Mouse (Mus musculus) frontal cortex, adult 2 months (tissue): ENCODE results near the gene Cd247. TPM values are rescaled to one million over a fixed set of nuclear protein-coding genes. Genes with fewer than 3 reads are reported as not detected.

Source experiments
- DNase-seq, 2 experiments: peaks; one replicate each; pipeline ENCODE4 v3.0.0; 2022; ENCODE audit warnings: low spot score in 1 of 2; ENCODE audit errors: extremely low spot score in 1 of 2
- polyA plus RNA-seq: library from polyadenylated mRNA; depleted of rRNA; stranded (reverse); fragments of >200 nt; gene quantifications from 2 replicates; pipeline ENCODE4 v1.2.3, GENCODE M21; 2012

The Cd247 gene
- polyA plus RNA-seq, 1 experiment = 0.26 TPM

DNA sequence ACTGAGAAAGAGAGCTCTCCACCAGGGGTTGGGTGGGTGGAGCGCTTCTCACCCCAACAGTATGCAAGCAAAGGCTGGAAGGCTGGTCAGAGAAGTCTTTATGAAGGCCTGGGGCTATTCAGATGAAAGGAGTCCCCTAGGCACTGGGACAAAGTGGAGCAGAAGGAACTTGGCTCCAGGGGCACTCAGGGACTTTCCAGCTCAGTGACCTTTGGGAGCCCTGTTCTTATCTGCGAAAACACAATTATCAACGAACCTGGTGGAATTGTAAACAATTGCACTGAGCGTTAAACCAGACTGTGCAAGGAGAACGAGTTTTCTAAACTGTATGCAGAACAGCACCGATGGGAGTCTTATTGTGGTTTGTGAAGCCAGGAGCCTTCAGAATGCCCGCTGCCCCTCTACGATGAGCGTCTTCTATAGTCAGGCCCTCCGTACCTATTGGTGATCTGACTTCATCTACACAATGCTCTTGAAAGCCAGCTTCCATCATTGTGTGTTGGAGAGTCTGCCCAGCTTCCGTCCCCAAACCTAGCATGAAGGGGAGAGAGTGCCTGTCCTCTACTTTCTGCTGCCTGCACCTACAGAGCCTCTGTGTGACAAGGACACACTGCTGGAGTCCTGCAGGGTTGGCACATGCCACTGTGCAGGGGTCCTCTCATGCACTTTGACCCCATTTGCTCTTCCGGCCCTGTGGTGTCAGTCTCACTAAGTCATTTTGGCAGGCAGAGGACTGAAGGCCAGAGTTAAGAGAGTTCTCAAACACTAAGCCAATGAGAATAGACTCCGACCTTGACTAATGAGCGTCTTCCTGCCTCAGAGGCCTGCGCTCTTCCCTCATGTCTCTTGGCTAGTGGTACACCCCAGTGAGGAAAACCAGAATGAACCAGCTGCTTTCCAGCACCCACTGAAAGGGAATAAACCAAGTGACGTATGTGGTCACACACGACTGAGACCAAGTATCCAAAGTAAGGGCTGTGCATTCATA is 61.3 kb downstream of the Cd247 start:
- no peak for DNase-seq

DNA sequence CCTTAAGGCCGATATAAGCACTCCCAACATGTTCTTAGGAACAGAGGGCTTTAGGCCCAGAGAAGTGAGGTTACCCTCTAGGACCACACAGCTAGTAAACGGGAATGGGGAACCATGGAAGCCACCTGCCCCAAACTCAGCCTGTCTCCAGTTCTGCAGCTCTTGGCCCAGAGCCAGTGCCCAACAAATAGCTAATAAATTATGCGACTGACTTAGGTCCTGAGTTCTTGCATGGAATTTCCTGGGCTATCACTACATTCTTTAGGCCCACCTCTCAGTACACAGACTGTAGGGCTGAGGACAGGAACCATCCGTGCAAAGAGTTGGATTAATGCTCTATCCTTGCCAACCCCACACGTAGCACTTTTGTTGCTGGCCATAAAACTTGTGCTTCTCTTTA is 63.6 kb downstream of the Cd247 start:
- DNase-seq = no peak

DNA sequence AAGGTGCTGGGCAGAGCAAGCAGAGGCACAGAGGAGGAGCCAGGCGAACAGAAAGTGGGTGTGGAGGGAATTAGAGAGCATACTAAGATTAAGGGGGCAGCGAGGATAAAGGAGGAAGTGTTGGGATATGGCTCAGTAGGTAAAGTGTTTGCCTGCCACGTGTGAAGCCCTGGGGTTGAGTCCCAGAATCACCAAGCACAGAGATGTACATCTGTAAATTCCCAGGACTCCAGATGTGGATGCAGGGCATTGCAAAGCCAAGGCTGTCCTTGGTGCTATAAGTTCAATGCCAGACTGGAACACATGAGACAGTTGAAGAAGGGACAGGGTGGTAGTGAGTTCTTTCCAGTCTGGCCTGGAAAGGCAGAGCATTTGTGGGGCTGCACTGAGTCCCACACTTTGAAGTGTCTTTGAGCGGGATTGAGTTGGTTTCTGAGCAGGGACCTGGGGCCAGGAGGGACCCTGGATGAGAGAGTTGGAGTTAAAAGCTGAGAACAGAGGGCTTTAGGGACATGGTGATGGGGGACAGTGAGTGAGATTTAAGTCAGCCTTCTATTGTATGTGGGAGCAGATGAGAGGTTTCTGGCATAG is 64.7 kb downstream of the Cd247 start:
- DNase-seq = no peak

DNA sequence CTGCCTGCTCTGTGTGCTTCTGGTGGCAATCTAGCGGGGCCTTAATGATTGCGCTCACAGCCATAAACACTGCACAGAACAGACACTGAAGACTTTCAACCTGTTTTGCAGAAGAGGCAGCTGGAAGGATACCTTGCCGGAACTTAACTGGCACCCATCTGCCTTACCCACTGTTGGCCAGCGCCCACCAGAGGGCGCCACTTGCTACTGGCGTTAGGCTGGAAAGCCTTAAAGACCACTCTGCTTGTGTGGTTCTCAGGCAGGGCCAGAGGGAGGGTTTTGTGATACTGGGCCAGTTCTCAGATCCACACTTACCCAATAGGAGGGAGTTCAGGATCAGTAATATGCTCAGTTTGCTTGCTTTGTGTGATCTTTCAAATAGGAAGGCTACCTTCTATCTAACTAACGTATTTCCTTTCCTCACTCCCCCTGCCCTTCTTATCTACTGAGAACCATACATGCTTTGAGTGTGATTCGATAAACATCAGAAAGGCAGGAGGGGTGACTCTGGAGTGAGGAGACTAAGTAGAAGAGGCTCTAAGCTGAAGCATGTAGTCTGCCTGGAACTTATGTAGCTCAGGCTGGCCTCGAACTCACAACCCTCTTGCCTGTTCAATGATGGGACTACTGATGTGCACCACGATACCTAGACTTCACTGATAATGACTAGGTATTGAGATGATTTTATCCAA is 65.4 kb downstream of the Cd247 start:
- peak in 1 of 2 experiments; percentile 81 for DNase-seq

DNA sequence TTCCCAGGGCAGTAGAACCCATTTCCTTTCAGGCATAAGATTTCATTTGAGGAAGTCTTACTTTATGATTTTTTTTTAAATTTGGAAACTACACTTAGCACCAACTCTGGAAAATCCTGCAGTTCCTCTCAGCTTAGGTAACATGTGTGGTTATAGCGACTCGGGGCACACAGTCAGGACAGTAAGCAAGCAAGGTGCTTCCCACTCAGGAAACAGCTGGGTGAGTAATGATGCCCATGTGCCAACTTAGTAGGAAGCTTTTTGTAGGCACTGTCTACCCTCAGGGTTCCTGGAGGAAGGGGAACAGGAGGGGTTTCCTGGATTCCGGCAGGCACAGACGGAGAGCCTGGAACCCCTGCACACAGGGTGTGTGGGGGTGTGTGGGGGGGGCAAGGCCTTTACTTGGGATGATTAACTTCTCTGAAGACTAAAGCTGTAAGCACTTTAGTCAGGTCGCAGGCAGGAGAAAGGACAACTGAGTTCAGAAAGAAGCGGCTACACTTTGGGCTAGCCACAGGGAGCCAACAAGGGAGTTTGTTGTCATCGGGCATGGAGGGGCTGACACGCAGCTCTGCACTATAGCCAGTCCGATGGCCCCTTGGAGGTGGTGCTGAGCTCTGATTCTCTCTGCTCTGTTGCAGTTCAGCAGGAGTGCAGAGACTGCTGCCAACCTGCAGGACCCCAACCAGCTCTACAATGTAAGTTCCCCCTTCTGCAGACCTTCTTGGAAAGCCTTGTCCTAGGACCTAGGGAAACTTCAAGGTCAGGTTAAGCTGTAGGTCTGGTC is 67.5 kb downstream of the Cd247 start:
- no peak for DNase-seq

DNA sequence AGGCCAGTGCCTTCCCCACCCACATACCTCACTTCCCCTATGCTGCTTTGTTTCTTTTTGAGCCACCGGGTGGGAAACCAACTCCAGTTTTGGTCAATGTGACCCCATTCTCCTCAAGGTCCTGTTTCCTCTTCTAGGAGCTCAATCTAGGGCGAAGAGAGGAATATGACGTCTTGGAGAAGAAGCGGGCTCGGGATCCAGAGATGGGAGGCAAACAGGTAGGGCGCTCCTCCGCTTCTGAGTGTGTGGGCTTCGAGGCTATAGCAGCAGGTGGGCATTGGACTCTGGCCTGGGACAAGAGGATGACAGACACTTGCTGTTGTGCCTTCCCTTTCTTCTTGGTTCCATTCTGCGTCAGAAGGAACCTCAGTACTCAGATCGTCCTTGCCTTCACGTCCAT is 68.8 kb downstream of the Cd247 start:
- no peak for DNase-seq

DNA sequence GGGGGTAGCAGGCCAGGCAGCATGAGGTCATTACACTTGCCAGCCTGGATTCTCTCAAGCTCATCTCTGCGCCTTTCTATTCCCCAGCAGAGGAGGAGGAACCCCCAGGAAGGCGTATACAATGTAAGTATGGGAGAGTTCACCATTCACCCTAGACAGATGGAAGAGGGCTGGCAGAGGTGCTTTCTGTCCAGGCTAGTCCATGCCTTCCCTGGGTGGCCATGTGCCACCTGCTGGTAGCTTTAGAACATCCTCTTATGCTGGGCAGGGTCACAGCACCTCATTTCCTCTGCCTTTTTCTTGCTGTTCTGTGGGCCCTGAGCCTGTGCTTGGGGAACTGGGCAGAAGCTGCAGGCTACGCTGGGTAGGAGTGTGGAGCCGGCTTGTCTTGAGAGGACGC is 69.9 kb downstream of the Cd247 start:
- DNase-seq = no peak

DNA sequence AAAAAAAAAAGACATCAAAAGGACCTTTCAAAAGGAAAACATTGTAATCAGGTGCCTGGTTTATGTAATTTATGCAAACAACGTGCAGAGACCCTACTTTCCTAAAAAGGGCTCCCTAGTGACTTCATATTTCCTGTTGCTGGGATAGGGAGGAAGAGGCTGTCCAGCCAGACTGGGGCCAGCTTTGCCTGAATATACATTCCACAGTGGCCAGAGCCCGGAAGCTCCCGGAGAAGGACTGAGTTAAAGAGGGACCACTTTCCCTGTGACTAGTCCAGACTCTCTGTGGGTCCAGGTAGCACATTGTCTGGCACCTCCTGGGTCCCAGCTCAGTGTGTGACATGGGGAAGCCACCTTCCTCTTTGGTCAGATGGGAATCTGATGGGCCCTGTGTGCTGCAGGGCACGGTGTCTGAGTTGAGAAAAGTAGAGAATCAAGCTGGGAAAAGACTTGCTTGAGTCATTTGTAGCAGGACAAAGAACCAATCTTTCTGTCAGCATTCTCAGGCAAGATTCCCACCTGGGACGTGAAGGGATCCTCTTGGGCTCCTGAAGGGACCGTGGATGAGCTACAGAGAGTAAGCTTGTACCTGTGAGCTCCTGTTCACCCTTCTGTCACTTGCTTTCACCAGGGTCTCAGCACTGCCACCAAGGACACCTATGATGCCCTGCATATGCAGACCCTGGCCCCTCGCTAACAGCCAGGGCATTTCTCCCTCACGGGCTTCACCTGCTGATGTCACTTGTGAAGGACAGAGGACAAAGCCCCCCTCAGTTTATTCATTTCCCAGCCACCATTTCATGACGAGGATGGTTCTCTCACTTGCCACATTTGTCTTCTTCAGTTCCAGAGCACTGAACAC is 72.1 kb downstream of the Cd247 start:
- no peak for DNase-seq

DNA sequence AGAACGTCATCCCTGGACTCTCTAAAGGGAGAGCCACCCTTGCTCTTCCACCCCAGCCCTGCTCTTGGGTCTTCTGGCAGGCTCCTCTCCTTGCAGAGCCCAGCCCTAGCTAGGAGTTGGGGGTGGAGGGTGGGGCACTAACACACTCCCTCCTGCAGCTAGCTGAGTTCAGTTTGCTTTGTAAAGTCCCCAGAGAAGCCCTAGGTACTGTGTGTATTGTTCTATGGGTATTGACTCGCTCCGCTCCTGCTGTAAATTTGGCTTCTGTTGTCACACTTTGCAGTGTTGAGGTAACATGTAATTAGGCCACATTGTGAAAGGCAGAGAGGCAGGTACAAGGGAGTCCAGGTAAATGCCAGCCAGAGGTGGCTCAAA is 72.7 kb downstream of the Cd247 start:
- no peak for DNase-seq

DNA sequence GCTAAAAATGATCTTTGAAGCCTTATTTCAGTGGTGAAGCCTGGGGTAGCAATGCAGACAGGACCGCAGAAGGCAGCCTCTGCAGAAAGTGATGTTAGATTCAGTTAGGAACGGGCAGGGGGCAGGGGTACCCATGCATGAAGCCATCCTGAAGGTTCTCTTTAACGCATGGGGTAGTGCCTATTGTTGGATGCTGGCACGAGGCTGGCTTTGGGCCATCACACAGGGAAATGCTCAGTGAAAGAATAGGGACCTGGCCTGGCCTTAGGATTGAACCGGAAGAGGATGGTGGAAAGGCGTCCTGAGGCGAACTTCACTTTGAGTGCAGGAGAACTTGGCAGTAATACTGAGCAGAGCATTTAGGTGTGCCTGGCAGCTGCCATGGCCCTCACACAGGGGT is 73.6 kb downstream of the Cd247 start:
- no peak for DNase-seq

DNA sequence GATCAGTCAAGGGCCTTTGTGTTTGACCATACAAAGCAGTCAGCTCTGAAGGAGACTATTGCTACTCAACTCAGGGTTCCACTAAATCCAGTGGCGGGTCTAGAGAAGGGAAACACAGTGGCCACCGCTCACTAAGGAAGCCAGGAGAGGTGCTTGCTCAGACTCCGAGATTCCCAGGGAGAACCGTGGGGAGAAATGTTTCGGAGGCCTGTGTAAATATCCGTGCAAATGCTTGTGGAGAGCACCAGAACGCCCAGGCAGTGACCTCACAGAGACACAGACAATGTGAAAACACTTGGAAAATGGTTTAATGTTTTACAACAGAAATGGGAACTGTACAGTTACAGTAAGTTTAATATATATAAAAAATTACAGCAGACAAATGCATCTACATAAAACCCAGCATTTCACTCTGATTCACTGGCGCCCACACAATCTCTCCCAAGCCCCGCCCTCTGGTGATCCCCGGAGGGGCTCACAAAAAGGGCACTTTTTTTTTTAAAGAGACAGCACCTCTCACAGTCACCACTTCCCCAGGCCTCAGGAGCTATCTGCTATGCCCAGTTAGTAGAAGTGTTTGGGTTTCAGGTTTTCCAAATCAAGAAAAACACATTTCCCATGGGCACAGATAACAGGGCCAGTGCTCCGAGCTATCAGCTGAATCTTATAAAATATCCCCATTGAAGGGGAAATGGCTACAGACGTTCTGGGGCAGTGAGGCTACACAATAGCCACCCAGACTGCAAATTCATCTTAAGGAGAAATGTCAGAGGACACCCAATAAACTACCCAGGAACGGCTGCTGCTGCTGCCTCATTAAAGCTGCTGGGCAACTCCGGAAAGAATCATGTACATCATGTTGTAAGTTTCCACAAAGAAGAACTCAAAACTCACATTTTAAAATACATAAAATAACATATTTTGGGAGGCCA is 76.6 kb downstream of the Cd247 start:
- DNase-seq = no peak

DNA sequence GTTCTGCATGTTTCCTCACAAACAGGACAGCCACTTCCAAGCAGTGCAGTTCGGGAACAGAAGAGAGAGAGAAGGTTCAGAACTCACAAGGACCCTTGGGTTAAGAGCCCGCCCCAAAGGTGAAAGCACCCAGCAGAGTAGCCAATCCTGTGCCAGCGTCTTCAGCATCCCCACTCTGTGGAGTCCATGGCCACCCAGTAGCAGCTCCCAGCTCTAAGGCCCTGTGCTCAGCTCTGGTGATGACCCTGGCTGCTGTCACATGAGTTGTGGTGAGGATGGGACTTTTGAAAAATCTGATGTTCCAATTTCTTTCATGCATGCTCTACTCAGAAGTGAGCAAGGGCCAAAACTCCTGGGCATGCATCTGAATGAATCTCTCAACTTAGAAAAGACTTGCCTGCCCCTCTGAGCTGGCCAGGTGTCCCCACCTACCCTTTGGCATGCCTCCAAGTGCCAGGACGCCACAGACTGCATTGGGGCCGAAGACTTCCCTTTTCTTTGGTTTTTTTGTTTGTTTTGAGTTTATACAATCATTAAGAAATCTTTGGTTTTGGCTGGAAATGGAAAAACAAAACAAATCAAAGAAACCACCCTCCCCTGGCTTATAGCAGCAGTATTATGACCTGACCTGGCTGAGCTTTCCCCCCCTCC is 78.3 kb downstream of the Cd247 start:
- no peak for DNase-seq

DNA sequence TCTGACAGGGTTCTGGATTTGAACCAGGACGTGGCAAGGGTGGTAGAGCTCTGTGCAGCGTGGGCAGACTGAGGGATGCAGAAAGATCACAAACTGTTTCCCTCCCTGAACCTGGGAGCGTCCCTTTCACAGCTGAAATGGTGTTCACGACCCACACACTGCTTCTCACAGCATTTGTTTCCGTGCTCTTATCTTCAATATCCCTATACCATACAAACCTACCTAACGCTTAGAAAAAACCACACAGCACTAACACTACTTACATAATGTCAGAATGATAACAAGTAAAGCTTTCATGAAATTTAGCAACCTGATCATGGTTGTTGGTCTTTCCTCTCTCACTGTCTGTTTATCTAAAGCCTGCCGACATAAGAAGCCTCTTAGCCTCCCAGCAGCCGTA is 80.2 kb downstream of the Cd247 start:
- DNase-seq = no peak

DNA sequence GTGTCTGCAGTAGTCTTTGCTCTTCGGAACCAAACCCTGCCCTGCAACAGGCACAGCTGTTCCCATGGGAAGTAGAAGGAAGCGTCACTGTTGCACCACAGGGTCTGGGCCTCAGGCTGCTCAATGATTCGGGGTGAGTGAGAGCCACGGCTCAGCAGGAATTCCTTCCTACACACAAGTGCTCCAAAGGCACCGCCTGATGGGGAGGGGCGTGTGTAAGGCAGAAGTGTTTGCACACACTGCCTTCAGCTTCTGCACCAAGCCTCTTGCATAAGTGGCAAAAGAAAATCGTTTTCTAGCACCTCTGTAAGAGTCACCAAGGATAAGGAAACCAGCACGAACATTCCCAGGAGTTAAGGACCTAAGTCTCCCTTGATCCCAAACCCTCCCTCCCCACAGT is 86.2 kb downstream of the Cd247 start:
- no peak for DNase-seq

DNA sequence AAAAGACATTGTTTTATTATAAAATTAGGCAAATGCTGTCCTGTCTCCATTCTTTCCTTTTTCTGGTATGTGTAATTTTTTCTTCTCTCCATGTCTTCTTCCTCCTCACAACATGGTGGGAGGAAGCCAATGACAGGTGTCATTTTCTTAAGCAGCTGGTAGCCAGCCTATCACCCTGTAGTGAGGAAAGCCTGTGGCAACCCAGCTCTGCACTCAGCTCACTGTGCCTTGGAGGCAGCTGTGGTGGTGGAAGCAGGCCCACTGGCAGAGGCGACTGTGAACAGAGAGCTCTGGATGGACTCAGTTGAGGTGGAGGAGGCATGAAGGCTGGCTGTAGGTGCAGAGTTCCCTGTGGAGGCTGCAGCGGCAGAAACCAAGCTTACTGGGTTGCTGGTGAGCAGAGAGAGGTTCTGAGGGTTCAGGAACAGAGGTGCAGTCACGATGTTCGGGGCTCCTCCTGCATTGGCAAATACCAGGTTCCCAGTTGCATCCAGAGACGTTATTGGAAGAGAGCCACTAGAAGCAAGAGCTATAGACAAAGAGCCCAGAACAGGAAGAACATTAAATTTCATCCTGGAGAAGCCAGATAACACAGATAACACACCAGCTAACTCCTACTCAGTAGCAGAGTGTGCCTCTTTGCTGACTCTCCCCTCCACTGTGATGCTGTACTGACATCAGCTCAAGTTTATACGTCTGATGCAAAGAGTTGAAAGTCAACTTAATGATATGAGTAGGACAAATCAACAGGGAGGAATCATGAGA is 87.2 kb downstream of the Cd247 start:
- no peak for DNase-seq

DNA sequence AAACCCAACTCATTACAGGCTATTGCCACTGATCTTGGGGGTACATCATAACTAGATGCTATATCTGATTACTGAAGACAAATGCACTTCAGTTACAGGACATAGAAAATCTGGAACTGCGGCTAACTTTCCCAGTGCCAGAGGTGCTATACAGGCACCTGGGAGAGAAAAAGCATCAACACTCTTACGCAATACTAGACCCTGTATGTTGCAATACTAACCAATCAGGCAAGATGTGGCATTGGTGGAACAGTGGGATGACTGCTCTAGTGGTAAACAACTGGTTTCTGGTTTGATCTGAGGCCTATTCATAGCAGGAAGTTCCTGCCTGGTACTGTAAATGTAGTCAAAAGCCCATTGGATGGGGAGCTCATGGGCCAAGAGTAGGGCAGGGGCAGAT is 90.3 kb downstream of the Cd247 start:
- no peak for DNase-seq

DNA sequence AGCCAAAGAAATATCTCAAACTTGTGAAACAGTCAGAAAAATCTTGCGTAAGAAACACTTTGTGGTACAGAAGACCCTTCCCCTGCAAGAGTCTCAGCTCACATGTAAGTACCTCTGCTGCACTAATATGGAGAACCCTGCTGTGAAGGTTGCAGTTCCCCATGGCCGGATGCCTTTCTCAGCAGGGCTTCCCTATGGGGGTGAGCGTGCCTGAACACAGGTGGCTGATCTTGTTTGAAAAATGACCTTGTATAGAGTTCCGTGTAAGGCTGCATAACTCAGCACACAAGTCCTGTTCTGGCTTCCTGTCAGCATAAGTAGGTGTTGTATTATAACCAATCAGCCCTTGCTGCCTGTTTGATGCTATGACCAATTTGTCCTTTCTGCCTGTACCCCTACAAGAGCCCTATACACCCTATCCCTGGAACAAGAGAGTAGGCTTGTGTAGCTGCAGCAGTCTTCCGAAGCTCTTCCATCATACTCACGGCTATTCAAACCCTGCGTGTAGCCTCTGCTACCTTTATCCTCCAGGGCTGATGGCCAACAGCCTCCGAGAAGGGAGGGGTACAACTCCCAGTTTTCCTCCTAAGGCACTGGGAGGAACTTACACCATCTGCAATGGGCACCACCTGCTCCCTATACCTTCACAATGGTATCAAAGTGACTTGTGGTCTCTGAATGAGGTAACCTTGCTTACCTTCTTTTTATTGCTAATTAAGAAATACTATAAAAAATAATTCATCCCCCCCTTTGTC is 93.8 kb downstream of the Cd247 start:
- DNase-seq = no peak
